Mouse (Mus musculus) kidney, embryonic 14.5 days (tissue): ENCODE results near the gene Fancc. TPM values are rescaled to one million over a fixed set of nuclear protein-coding genes. Genes with fewer than 3 reads are reported as not detected.

ENCODE experiments used
- ATAC-seq: fragments of 200-750 bp; cut with Nextera tagmentation; 2 replicates; pipeline ENCODE4 v1.8.0; 2017; ENCODE audit warnings: moderate number of reproducible peaks, mild to moderate bottlenecking, moderate TSS enrichment, moderate library complexity; ENCODE audit not compliant: low FRiP score, low TSS enrichment
- H3K27ac ChIP-seq: fragments of 300-500 bp; sonication (generic); 2 replicates; pipeline ENCODE4 v1.5.1; 2014; ENCODE audit warnings: low read depth, mild to moderate bottlenecking, low read length, moderate library complexity, mixed read lengths
- H3K27me3 ChIP-seq: fragments of 300-500 bp; sonication (generic); 2 replicates; pipeline ENCODE4 v1.6.1; 2014; ENCODE audit warnings: mild to moderate bottlenecking, low read length; ENCODE audit not compliant: control insufficient read depth, insufficient read depth
- H3K36me3 ChIP-seq: fragments of 300-500 bp; sonication (generic); 2 replicates; pipeline ENCODE4 v1.6.1; 2014; ENCODE audit warnings: low read length, mixed read lengths; ENCODE audit not compliant: control insufficient read depth, insufficient read depth
- H3K4me1 ChIP-seq: fragments of 300-500 bp; sonication (generic); 2 replicates; pipeline ENCODE4 v1.6.1; 2014; ENCODE audit warnings: low read length, mixed read lengths; ENCODE audit not compliant: control insufficient read depth, insufficient read depth
- H3K4me2 ChIP-seq: fragments of 300-500 bp; sonication (generic); replicated peaks from 2 replicates; pipeline ENCODE4 v1.6.1; 2014; ENCODE audit warnings: low read depth, mild to moderate bottlenecking, low read length
- H3K4me3 ChIP-seq: fragments of 300-500 bp; sonication (generic); 2 replicates; pipeline ENCODE4 v1.5.1; 2014; ENCODE audit warnings: mild to moderate bottlenecking, low read length
- H3K9ac ChIP-seq: fragments of 300-500 bp; sonication (generic); 2 replicates; pipeline ENCODE4 v1.6.1; 2014; ENCODE audit warnings: low read depth, mild to moderate bottlenecking, low read length, moderate library complexity
- H3K9me3 ChIP-seq: fragments of 300-500 bp; sonication (generic); 2 replicates; pipeline ENCODE4 v1.6.1; 2016; ENCODE audit warnings: low read length; ENCODE audit not compliant: control insufficient read depth
- WGBS: fragments of 180-500 bp; shearing (Covaris S2); extraction: QIAGEN DNeasy Blood & Tissue Kit; methylation state at CpG from one replicate; pipeline ENCODE4 v1.1.7; 2014; 5-methylcytosine and 5-hydroxymethylcytosine counted together
- polyA plus RNA-seq: library from polyadenylated mRNA; unstranded; fragments of >200 nt; fragmentation: Nextera tagmentation; extraction: Ambion mirVana; gene quantifications from 2 replicates; pipeline ENCODE4 v1.2.1, GENCODE M21; 2014

The Fancc gene
- polyA plus RNA-seq, 1 experiment from 2014 or later, result 24.5 TPM

DNA sequence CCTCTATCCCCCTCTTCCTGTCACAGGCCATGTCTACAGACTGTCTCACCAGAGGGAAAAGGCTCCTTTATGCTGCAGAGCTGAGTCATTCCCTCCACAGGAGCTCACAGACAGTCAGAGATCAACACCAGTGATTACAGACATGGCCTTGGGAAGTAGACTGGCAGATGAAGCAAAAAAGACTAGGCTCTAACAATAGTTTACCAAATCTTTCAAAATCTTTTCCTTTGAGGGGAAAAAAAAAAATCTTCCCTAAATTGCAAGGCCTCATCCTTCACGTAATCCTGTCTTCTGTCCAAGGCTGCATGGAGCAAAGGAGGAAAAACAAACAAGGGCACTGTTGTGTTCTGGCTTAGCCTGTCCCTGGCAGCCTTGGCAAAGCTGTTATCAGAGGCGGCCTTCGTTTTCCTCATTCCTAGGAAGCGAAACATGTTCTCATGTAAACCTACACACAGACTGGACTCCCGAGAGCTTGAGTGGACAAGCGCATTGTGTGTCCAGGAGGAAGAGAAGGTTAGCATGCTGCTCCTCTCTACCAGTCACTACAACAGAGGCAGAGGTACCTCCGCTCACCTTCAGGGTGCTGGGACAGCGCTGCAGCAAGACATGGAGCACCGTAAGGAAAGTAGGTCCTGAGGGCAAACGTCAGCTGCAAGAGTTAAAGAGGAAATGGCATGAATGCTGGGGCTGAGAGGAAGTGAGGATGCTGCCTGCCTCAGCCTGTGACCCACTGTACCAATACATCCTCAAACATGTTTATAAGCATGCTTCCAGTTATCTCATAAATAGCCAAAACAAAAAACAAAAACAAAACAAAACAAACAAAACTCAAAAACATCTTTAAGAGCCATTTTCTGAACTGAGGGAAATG lies 171.9 kb downstream of the Fancc start:
- 70% methylated on average over 10 of the region's 10 CpGs for WGBS
- no peak overlapping the region for H3K9ac ChIP-seq
- no peaks in the 10 kb centered on the region for H3K36me3 ChIP-seq
- ATAC-seq, result no peak
- H3K27me3 ChIP-seq, result no peaks in the 10 kb centered on the region
- H3K27ac ChIP-seq, result peak overlapping the region; percentile 65
- no peak overlapping the region for H3K4me3 ChIP-seq
- no peak overlapping the region for H3K4me2 ChIP-seq
- H3K9me3 ChIP-seq, result no peaks in the 10 kb centered on the region
- H3K4me1 ChIP-seq, result peaks cover 31% of the 10 kb centered on the region

DNA sequence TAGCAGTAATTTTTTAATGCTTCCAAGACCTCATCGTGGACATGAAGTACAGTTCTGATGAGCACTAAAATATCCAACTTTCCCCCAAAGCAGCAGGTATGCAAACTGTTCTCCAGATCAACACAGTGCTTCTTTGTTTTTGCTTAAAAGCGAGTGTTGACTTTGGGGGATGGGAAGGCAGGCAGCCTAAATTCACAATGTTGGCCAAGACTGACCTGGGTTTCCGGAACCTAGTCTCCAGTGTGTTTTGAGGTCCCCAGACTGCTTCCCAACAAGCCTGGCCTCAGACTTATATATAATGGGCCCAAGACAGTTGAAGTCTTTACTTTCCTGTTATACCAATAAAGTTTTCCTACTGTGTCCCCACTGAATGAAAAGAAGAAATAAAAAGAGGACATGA lies 172.8 kb downstream of the Fancc start:
- Histone ChIP-seq H3K27ac (peak overlapping the region; percentile 65; the same call in 1 of the 2 replicates), H3K27me3 (no peaks in the 10 kb centered on the region), H3K9ac (no peak overlapping the region), H3K4me2 (no peak overlapping the region), H3K4me3 (no peak overlapping the region), H3K4me1 (peaks cover 31% of the 10 kb centered on the region), H3K9me3 (no peaks in the 10 kb centered on the region), H3K36me3 (no peaks in the 10 kb centered on the region)
- WGBS, result 39% methylated on average over 3 of the region's 3 CpGs
- no peak for ATAC-seq

GRCm38 (mm10) chr13:63323286-63324075 lies 173.6 kb downstream of the Fancc start:
- no peaks in the 10 kb centered on the region for H3K27me3 ChIP-seq
- no peak overlapping the region for H3K4me2 ChIP-seq
- H3K9me3 ChIP-seq, result no peaks in the 10 kb centered on the region
- H3K4me1 ChIP-seq, result peaks cover 31% of the 10 kb centered on the region
- no peak overlapping the region for H3K4me3 ChIP-seq
- H3K36me3 ChIP-seq, result no peaks in the 10 kb centered on the region
- no peak overlapping the region for H3K27ac ChIP-seq
- ATAC-seq, result no peak
- H3K9ac ChIP-seq, result no peak overlapping the region
- 58% methylated on average over 9 of the region's 9 CpGs for WGBS

DNA sequence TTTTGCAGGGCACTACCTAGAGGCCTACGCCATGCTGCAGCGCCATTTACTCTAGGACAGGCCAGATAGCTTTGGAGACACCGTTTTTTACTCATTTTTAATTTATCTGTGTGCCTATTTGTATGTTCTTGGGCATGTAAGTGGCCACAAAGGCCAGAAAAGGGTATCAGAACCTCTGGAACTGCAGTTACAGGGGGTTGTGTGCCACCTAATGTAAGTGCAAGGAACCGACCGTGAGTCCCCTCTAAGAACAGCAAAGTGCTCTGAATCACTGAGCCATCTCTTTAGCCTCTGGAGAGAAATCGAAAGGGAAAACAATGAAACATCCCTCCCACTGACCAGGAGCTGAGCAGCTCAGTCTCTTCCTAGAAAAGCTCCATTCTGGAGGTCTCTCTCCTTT lies 174.3 kb downstream of the Fancc start:
- WGBS, result 72% methylated on average over 6 of the region's 6 CpGs
- ATAC-seq, result no peak
- Histone ChIP-seq H3K4me2 (no peak overlapping the region), H3K36me3 (no peaks in the 10 kb centered on the region), H3K9ac (no peak overlapping the region), H3K27ac (no peak overlapping the region), H3K4me3 (no peak overlapping the region), H3K9me3 (no peaks in the 10 kb centered on the region), H3K27me3 (no peaks in the 10 kb centered on the region), H3K4me1 (peaks cover 31% of the 10 kb centered on the region)

DNA sequence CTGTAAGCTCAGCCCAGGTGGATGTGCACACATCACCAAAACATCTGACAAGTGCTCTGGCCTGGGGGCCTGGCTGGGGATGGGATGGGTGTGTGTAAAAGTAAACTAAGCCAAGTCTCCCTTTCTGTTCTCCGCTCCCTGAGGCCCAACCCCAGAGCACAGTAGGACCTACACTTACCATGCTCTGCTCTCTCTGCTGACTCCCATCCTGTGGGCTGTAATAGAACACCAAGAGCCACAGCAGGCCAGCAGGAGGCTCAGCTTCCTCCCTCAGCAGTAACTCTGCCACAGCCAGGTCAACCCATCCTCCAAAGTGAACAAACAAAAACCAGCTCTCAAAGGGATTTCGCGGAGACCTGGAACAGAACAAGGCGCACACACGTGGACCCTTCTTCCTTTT lies 175.4 kb downstream of the Fancc start:
- WGBS, result 33% methylated on average over 5 of the region's 5 CpGs
- no peak overlapping the region; the same call in 1 of the 2 replicates for H3K27ac ChIP-seq
- H3K27me3 ChIP-seq, result no peaks in the 10 kb centered on the region
- H3K9ac ChIP-seq, result no peak overlapping the region
- peak; percentile 56 for ATAC-seq
- peaks cover 4% of the 10 kb centered on the region; the same call in 1 of the 2 replicates for H3K36me3 ChIP-seq
- H3K4me1 ChIP-seq, result peaks cover 31% of the 10 kb centered on the region
- H3K9me3 ChIP-seq, result no peaks in the 10 kb centered on the region
- H3K4me2 ChIP-seq, result no peak overlapping the region
- no peak overlapping the region for H3K4me3 ChIP-seq

DNA sequence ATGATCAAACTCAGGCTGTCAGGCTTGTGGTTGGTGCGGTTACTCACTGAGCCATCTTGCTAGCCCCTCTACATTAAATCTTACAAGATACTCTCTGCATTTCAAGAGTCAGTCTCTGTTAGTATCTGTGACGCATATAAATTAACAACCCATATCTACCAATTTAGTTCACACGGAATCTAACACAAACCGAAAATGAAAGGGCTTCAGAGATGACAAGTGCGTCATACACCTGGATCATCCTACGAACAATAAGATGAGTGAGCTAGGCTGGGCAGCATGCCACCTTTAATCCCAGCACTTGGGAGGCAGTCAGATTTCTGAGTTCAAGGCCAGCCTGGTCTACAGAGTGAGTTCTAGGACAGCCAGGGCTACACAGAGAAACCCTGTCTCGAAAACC lies 177.3 kb downstream of the Fancc start:
- Histone ChIP-seq H3K9me3 (no peaks in the 10 kb centered on the region), H3K4me3 (no peak overlapping the region), H3K9ac (no peak overlapping the region), H3K4me2 (no peak overlapping the region), H3K27me3 (no peaks in the 10 kb centered on the region), H3K36me3 (peaks cover 5% of the 10 kb centered on the region; the same call in 1 of the 2 replicates), H3K27ac (no peak overlapping the region), H3K4me1 (peaks cover 35% of the 10 kb centered on the region)
- 92% methylated on average over 7 of the region's 7 CpGs for WGBS
- ATAC-seq, result no peak

DNA sequence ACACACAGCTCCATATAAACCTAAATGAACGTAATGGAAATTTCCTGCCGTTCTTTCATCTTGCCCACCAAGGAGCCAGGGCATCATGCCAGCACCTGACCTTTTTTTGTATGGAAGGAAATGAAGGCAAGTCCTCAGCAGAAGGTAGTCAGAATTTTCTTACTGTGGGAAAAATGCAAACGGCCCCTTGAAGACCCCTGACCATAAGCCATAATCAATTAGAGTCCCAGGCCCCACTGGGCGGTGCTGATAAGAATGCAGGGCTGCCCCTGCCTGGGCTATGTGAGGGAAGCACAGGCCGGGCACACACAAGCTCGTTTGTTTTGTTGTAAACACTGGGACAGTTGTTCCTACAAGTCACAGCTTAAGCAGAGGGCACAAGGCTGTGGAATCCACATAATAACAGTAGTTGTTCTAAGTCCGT lies 179.4 kb downstream of the Fancc start:
- Histone ChIP-seq H3K27ac (no peak overlapping the region), H3K4me2 (no peak overlapping the region), H3K9ac (no peak overlapping the region), H3K27me3 (no peaks in the 10 kb centered on the region), H3K36me3 (peaks cover 5% of the 10 kb centered on the region; the same call in 1 of the 2 replicates), H3K4me3 (no peak overlapping the region), H3K4me1 (peaks cover 31% of the 10 kb centered on the region), H3K9me3 (no peaks in the 10 kb centered on the region)
- WGBS, result 67% methylated on average over 7 of the region's 7 CpGs
- no peak for ATAC-seq

GRCm38 (mm10) chr13:63316407-63316806 lies 180.7 kb downstream of the Fancc start:
- Histone ChIP-seq H3K4me3 (no peak overlapping the region), H3K4me1 (peaks cover 26% of the 10 kb centered on the region), H3K9ac (no peak overlapping the region), H3K27me3 (no peaks in the 10 kb centered on the region), H3K4me2 (no peak overlapping the region), H3K36me3 (peaks cover 7% of the 10 kb centered on the region; the same call in 1 of the 2 replicates), H3K9me3 (no peaks in the 10 kb centered on the region), H3K27ac (no peak overlapping the region; the same call in 1 of the 2 replicates)
- ATAC-seq, result no peak
- 89% methylated on average over 5 of the region's 5 CpGs for whole genome bisulfite sequencing
